Mouse (Mus musculus) ES-Bruce4 (cell line): ENCODE measurements around the gene Zfp831.

ENCODE experiments used
- CTCF ChIP-seq: IDR thresholded peaks from one replicate; pipeline ENCODE4 v1.8.1; 2011; ENCODE audit warnings: low read depth, low read length
- EP300 ChIP-seq: IDR thresholded peaks from 2 replicates; pipeline ENCODE4 v1.6.1; 2011; ENCODE audit warnings: low read depth, low read length; ENCODE audit not compliant: insufficient read depth
- POLR2A ChIP-seq: IDR thresholded peaks from one replicate; pipeline ENCODE4 v1.8.1; 2011; ENCODE audit warnings: low read length; ENCODE audit not compliant: insufficient read depth

GRCm38 (mm10) chr2:174655341-174655740 is 12.0 kb downstream of the Zfp831 start:
- TF ChIP-seq CTCF = no peak
- no peak for TF ChIP-seq POLR2A
- TF ChIP-seq EP300 = no peak
